Mouse (Mus musculus) myocyte (in vitro differentiated cells): ENCODE results near the gene Pdgfra. TPM values are rescaled to one million over a fixed set of nuclear protein-coding genes. Genes with fewer than 3 reads are reported as not detected.

ENCODE experiments used
- H3K27me3 ChIP-seq: one replicate; pipeline ENCODE4 v1.6.1; 2011; ENCODE audit not compliant: control insufficient read depth, insufficient read depth, insufficient read length
- H3K36me3 ChIP-seq: one replicate; pipeline ENCODE4 v1.6.1; 2011; ENCODE audit not compliant: control insufficient read depth, insufficient read depth
- H3K4me2 ChIP-seq: one replicate; pipeline ENCODE4 v1.6.1; 2011; ENCODE audit warnings: low read depth, control low read depth
- H3K4me3 ChIP-seq: one replicate; pipeline ENCODE4 v1.5.1; 2011; ENCODE audit warnings: mild to moderate bottlenecking, control low read depth, moderate library complexity
- H3K79me2 ChIP-seq: one replicate; pipeline ENCODE4 v1.6.1; 2011; ENCODE audit not compliant: control insufficient read depth, insufficient read depth
- H3ac ChIP-seq: one replicate; pipeline ENCODE4 v1.6.1; 2011; ENCODE audit not compliant: control insufficient read depth, insufficient read length
- CEBPB ChIP-seq: IDR thresholded peaks from 2 replicates; pipeline ENCODE4 v1.6.1; 2011; ENCODE audit warnings: mild to moderate bottlenecking, moderate library complexity; ENCODE audit not compliant: poor library complexity, insufficient read depth, severe bottlenecking
- E2F4 ChIP-seq: IDR thresholded peaks from one replicate; pipeline ENCODE4 v1.6.1; 2011; ENCODE audit warnings: mild to moderate bottlenecking, control low read depth, moderate library complexity; ENCODE audit not compliant: insufficient read depth
- MAX ChIP-seq: IDR thresholded peaks from one replicate; pipeline ENCODE4 v1.6.1; 2011; ENCODE audit warnings: low read depth, mild to moderate bottlenecking, control low read depth
- MYOD1 ChIP-seq, 3 experiments: IDR thresholded peaks; one replicate each; pipeline ENCODE4 v1.6.1; 2011; ENCODE audit warnings: control low read depth in 2 of 3, low read depth in 2 of 3, mild to moderate bottlenecking in 2 of 3, moderate library complexity in 1 of 3; ENCODE audit not compliant: insufficient read length in 2 of 3, control insufficient read depth in 1 of 3
- MYOG ChIP-seq, 3 experiments: IDR thresholded peaks; one replicate each; pipeline ENCODE4 v1.6.1; 2011; ENCODE audit warnings: control low read depth in 2 of 3, low read depth in 2 of 3, mild to moderate bottlenecking in 2 of 3; ENCODE audit not compliant: insufficient read length in 2 of 3, control insufficient read depth in 1 of 3, insufficient read depth in 1 of 3
- POLR2A ChIP-seq: IDR thresholded peaks from one replicate; pipeline ENCODE4 v1.6.1; 2011; ENCODE audit warnings: low read depth, mild to moderate bottlenecking, control low read depth, moderate library complexity; ENCODE audit not compliant: insufficient read length
- POLR2AphosphoS2 ChIP-seq: IDR thresholded peaks from one replicate; pipeline ENCODE4 v1.6.1; 2011; ENCODE audit warnings: low read depth, control low read depth; ENCODE audit not compliant: insufficient read length
- REST ChIP-seq: IDR thresholded peaks from one replicate; pipeline ENCODE4 v1.6.1; 2011; ENCODE audit warnings: mild to moderate bottlenecking, control low read depth, moderate library complexity; ENCODE audit not compliant: insufficient read depth, insufficient read length
- SRF ChIP-seq: IDR thresholded peaks from one replicate; pipeline ENCODE4 v1.6.1; 2011; ENCODE audit warnings: low read depth; ENCODE audit not compliant: control insufficient read depth, insufficient read length
- TCF12 ChIP-seq: IDR thresholded peaks from one replicate; pipeline ENCODE4 v1.6.1; 2011; ENCODE audit warnings: mild to moderate bottlenecking, control low read depth; ENCODE audit not compliant: poor library complexity, insufficient read depth, severe bottlenecking
- TCF3 ChIP-seq: IDR thresholded peaks from one replicate; pipeline ENCODE4 v1.6.1; 2011; ENCODE audit warnings: low read depth, control low read depth; ENCODE audit not compliant: insufficient read length
- USF1 ChIP-seq: IDR thresholded peaks from one replicate; pipeline ENCODE4 v1.6.1; 2011; ENCODE audit warnings: low read depth, mild to moderate bottlenecking, control low read depth, moderate library complexity
- polyA plus RNA-seq: library from polyadenylated mRNA; unstranded; fragments of >200 nt; fragmentation: generic; extraction: Trizol; gene quantifications from one replicate; pipeline ENCODE4 v1.2.1, GENCODE M21; 2012; ENCODE audit warnings: missing spikeins

Pdgfra gene
- polyA plus RNA-seq, 1 experiment: 1.1 TPM

DNA sequence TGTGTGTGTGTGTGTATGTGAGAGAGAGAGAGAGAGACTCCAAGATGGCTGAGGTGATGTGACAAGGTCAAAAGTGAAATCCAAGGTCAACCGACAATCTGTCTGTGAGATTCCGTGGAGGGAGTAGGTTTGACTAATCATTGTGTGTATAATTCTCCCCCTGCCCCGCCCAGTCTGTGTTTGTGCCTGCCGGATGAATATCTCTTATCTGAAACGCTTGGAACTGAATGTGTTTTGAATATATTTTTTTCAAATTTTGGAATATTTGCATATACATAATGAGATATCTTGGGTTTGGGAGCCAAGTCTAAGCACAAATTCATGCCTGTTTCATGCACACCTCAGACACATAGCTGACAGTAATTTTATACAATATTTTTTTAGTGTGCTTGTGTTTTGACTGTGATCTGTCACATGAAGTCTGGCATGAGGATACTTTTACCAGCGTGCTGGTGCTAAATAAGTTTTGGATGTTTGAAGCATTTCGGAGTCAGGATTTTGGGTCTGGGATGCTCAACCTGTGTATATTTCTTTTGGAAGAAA, 32.7 kb downstream of the Pdgfra start:
- Histone ChIP-seq H3K79me2 (no peaks in the 10 kb centered on the region), H3K4me2 (no peak overlapping the region), H3K4me3 (no peak overlapping the region), H3K36me3 (no peaks in the 10 kb centered on the region), H3K27me3 (no peaks in the 10 kb centered on the region), H3ac (no peak overlapping the region)
- TF ChIP-seq E2F4 (no peak), MYOD1 (IDR thresholded peaks at IDR 0.05; ENCODE audit: control insufficient read depth in 1 of 3, insufficient read length in 2 of 3, low read depth in 2 of 3) (no peak), USF1 (no peak), MYOG (IDR thresholded peaks at IDR 0.05; ENCODE audit: control insufficient read depth in 1 of 3, insufficient read depth in 1 of 3, insufficient read length in 2 of 3, low read depth in 2 of 3) (no peak), MAX (no peak), REST (no peak), POLR2AphosphoS2 (no peak), CEBPB (no peak), POLR2A (no peak), TCF3 (no peak), SRF (no peak), TCF12 (no peak)

- Histone ChIP-seq H3K79me2 (no peaks in the 10 kb centered on the region), H3K4me3 (no peak overlapping the region), H3K27me3 (no peaks in the 10 kb centered on the region), H3K36me3 (no peaks in the 10 kb centered on the region), H3K4me2 (no peak overlapping the region), H3ac (no peak overlapping the region)
- TF ChIP-seq E2F4: no peak
- TF ChIP-seq USF1: no peak
- no peak for TF ChIP-seq POLR2A
- no peak for TF ChIP-seq TCF12
- no peak for TF ChIP-seq MYOG (IDR thresholded peaks at IDR 0.05; ENCODE audit: control insufficient read depth in 1 of 3, insufficient read depth in 1 of 3, insufficient read length in 2 of 3, low read depth in 2 of 3)
- TF ChIP-seq TCF3: no peak
- TF ChIP-seq MAX: no peak
- no peak for TF ChIP-seq POLR2AphosphoS2
- no peak for TF ChIP-seq CEBPB
- TF ChIP-seq REST: no peak
- no peak for TF ChIP-seq MYOD1 (IDR thresholded peaks at IDR 0.05; ENCODE audit: control insufficient read depth in 1 of 3, insufficient read length in 2 of 3, low read depth in 2 of 3)
- no peak for TF ChIP-seq SRF
Measured at GRCm38 (mm10) chr5:75185584-75185983, 33.5 kb downstream of the Pdgfra start.

- Histone ChIP-seq H3K4me2 (no peak overlapping the region), H3K27me3 (no peaks in the 10 kb centered on the region), H3K36me3 (no peaks in the 10 kb centered on the region), H3K4me3 (no peak overlapping the region), H3ac (no peak overlapping the region), H3K79me2 (no peaks in the 10 kb centered on the region)
- no peak for TF ChIP-seq E2F4
- TF ChIP-seq MYOD1 (IDR thresholded peaks at IDR 0.05; ENCODE audit: control insufficient read depth in 1 of 3, insufficient read length in 2 of 3, low read depth in 2 of 3): no peak
- no peak for TF ChIP-seq MAX
- TF ChIP-seq MYOG (IDR thresholded peaks at IDR 0.05; ENCODE audit: control insufficient read depth in 1 of 3, insufficient read depth in 1 of 3, insufficient read length in 2 of 3, low read depth in 2 of 3): no peak
- no peak for TF ChIP-seq TCF3
- no peak for TF ChIP-seq POLR2A
- TF ChIP-seq REST: no peak
- no peak for TF ChIP-seq SRF
- no peak for TF ChIP-seq TCF12
- TF ChIP-seq POLR2AphosphoS2: no peak
- no peak for TF ChIP-seq CEBPB
Measured at GRCm38 (mm10) chr5:75189319-75189987, 37.4 kb downstream of the Pdgfra start.

GRCm38 (mm10) chr5:75193107-75193506, 41.0 kb downstream of the Pdgfra start:
- Histone ChIP-seq H3K79me2 (no peaks in the 10 kb centered on the region), H3K36me3 (no peaks in the 10 kb centered on the region), H3K27me3 (no peaks in the 10 kb centered on the region), H3K4me3 (no peak overlapping the region), H3ac (no peak overlapping the region), H3K4me2 (no peak overlapping the region)
- TF ChIP-seq MYOD1 (IDR thresholded peaks at IDR 0.05; ENCODE audit: control insufficient read depth in 1 of 3, insufficient read length in 2 of 3, low read depth in 2 of 3) (no peak), E2F4 (no peak), POLR2AphosphoS2 (no peak), MAX (no peak), MYOG (IDR thresholded peaks at IDR 0.05; ENCODE audit: control insufficient read depth in 1 of 3, insufficient read depth in 1 of 3, insufficient read length in 2 of 3, low read depth in 2 of 3) (no peak), USF1 (no peak), POLR2A (no peak), REST (no peak), SRF (no peak), CEBPB (no peak), TCF12 (no peak)

GRCm38 (mm10) chr5:75198413-75198812, 46.3 kb downstream of the Pdgfra start:
- Histone ChIP-seq H3K4me2 (no peak overlapping the region), H3K27me3 (no peaks in the 10 kb centered on the region), H3ac (no peak overlapping the region), H3K79me2 (no peaks in the 10 kb centered on the region), H3K4me3 (no peak overlapping the region), H3K36me3 (no peaks in the 10 kb centered on the region)
- TF ChIP-seq SRF (no peak), USF1 (no peak), TCF12 (no peak), POLR2A (no peak), E2F4 (no peak), CEBPB (no peak), MAX (no peak), TCF3 (no peak), MYOD1 (IDR thresholded peaks at IDR 0.05; ENCODE audit: control insufficient read depth in 1 of 3, insufficient read length in 2 of 3, low read depth in 2 of 3) (no peak), POLR2AphosphoS2 (no peak), REST (no peak), MYOG (IDR thresholded peaks at IDR 0.05; ENCODE audit: control insufficient read depth in 1 of 3, insufficient read depth in 1 of 3, insufficient read length in 2 of 3, low read depth in 2 of 3) (no peak)
